Mouse (Mus musculus): ENCODE data around the gene Parm1. TPM values are rescaled to one million over a fixed set of nuclear protein-coding genes. Genes with fewer than 3 reads are reported as not detected.

The Parm1 gene
- polyA plus RNA-seq, 1 experiment from 2014 or later = 0.31 TPM

- no peaks in the 10 kb centered on the region for H3K4me1 ChIP-seq (ENCODE audit: insufficient read depth)
- no peaks in the 10 kb centered on the region for H3K36me3 ChIP-seq (replicated peaks; ENCODE audit: insufficient read depth, low read length)
- no peak overlapping the region for H3K4me3 ChIP-seq (ENCODE audit: low read depth, low read length)
- TF ChIP-seq CTCF (IDR thresholded peaks at IDR 0.05; ENCODE audit: low read depth) = no peak
- TF ChIP-seq EP300 (IDR thresholded peaks at IDR 0.05; ENCODE audit: low read depth) = no peak
- WGBS (ENCODE audit: insufficient replicate concordance) = 63% methylated on average over 5 of the region's 5 CpGs
- H3K27ac ChIP-seq (ENCODE audit: low read depth) = no peak overlapping the region
- ATAC-seq (no peak), DNase-seq (no peak)
- no peaks in the 10 kb centered on the region for H3K27me3 ChIP-seq (ENCODE audit: insufficient read depth, low read length)
- H3K9ac ChIP-seq (replicated peaks) = no peak overlapping the region
- no peak overlapping the region for H3K4me2 ChIP-seq (ENCODE audit: low read depth, low read length)
- no peaks in the 10 kb centered on the region for H3K9me3 ChIP-seq (ENCODE audit: low read length)
Measured at GRCm38 (mm10) chr5:91494456-91494855, 23.0 kb upstream of the Parm1 start.

- Histone ChIP-seq H3K36me3 (replicated peaks; ENCODE audit: insufficient read depth, low read length) (no peaks in the 10 kb centered on the region), H3K9ac (replicated peaks) (no peak overlapping the region), H3K27ac (ENCODE audit: low read depth) (no peak overlapping the region), H3K4me1 (ENCODE audit: insufficient read depth) (no peaks in the 10 kb centered on the region), H3K4me2 (ENCODE audit: low read depth, low read length) (no peak overlapping the region), H3K4me3 (ENCODE audit: low read depth, low read length) (no peak overlapping the region), H3K9me3 (ENCODE audit: low read length) (no peaks in the 10 kb centered on the region; the same call in 1 of the 2 replicates), H3K27me3 (ENCODE audit: insufficient read depth, low read length) (no peaks in the 10 kb centered on the region)
- ATAC-seq = no peak
- no peak for DNase-seq
- TF ChIP-seq EP300 (IDR thresholded peaks at IDR 0.05; ENCODE audit: low read depth) = no peak
- TF ChIP-seq CTCF (IDR thresholded peaks at IDR 0.05; ENCODE audit: low read depth) = no peak
- WGBS (ENCODE audit: insufficient replicate concordance) = 46% methylated on average over 1 of the region's 1 CpGs
Measured at GRCm38 (mm10) chr5:91501361-91501760, 16.1 kb upstream of the Parm1 start.

- DNase-seq = no peak
- no peaks in the 10 kb centered on the region for H3K4me1 ChIP-seq (ENCODE audit: insufficient read depth)
- ATAC-seq = no peak
- no peak overlapping the region for H3K4me3 ChIP-seq (ENCODE audit: low read depth, low read length)
- H3K9me3 ChIP-seq (ENCODE audit: low read length) = peaks cover 3% of the 10 kb centered on the region; the same call in 1 of the 2 replicates
- no peak overlapping the region for H3K27ac ChIP-seq (ENCODE audit: low read depth)
- WGBS (ENCODE audit: insufficient replicate concordance) = 74% methylated on average over 2 of the region's 2 CpGs
- H3K36me3 ChIP-seq (replicated peaks; ENCODE audit: insufficient read depth, low read length) = no peaks in the 10 kb centered on the region
- H3K9ac ChIP-seq (replicated peaks) = no peak overlapping the region
- H3K4me2 ChIP-seq (ENCODE audit: low read depth, low read length) = no peak overlapping the region
- no peak for TF ChIP-seq EP300 (IDR thresholded peaks at IDR 0.05; ENCODE audit: low read depth)
- no peak for TF ChIP-seq CTCF (IDR thresholded peaks at IDR 0.05; ENCODE audit: low read depth)
- no peaks in the 10 kb centered on the region for H3K27me3 ChIP-seq (ENCODE audit: insufficient read depth, low read length)
Measured at GRCm38 (mm10) chr5:91502366-91502765, 15.0 kb upstream of the Parm1 start.

- WGBS (ENCODE audit: insufficient replicate concordance) = 25% methylated on average over 5 of the region's 5 CpGs
- Histone ChIP-seq H3K36me3 (replicated peaks; ENCODE audit: insufficient read depth, low read length) (no peaks in the 10 kb centered on the region), H3K27ac (ENCODE audit: low read depth) (no peak overlapping the region), H3K9ac (replicated peaks) (no peak overlapping the region), H3K27me3 (ENCODE audit: insufficient read depth, low read length) (no peaks in the 10 kb centered on the region), H3K4me2 (ENCODE audit: low read depth, low read length) (no peak overlapping the region), H3K4me1 (ENCODE audit: insufficient read depth) (no peaks in the 10 kb centered on the region), H3K9me3 (ENCODE audit: low read length) (peaks cover 3% of the 10 kb centered on the region; the same call in 1 of the 2 replicates), H3K4me3 (ENCODE audit: low read depth, low read length) (no peak overlapping the region)
- ATAC-seq = no peak
- TF ChIP-seq EP300 (IDR thresholded peaks at IDR 0.05; ENCODE audit: low read depth) (no peak), CTCF (IDR thresholded peaks at IDR 0.05; ENCODE audit: low read depth) (no peak)
- no peak for DNase-seq
Measured at GRCm38 (mm10) chr5:91504320-91504922, 13.0 kb upstream of the Parm1 start.

- 19% methylated on average over 6 of the region's 6 CpGs for WGBS (ENCODE audit: insufficient replicate concordance)
- TF ChIP-seq CTCF (IDR thresholded peaks at IDR 0.05; ENCODE audit: low read depth) (no peak), EP300 (IDR thresholded peaks at IDR 0.05; ENCODE audit: low read depth) (no peak)
- Histone ChIP-seq H3K4me3 (ENCODE audit: low read depth, low read length) (no peak overlapping the region), H3K4me2 (ENCODE audit: low read depth, low read length) (0 out of 2 replicates have a peak overlapping the region, but pooled peaks have one; percentile 80), H3K4me1 (ENCODE audit: insufficient read depth) (peaks cover 9% of the 10 kb centered on the region; the same call in 1 of the 2 replicates), H3K27ac (ENCODE audit: low read depth) (no peak overlapping the region), H3K27me3 (ENCODE audit: insufficient read depth, low read length) (peaks cover 14% of the 10 kb centered on the region), H3K36me3 (replicated peaks; ENCODE audit: insufficient read depth, low read length) (no peaks in the 10 kb centered on the region), H3K9ac (replicated peaks) (no peak overlapping the region), H3K9me3 (ENCODE audit: low read length) (no peaks in the 10 kb centered on the region)
- no peak for DNase-seq
- ATAC-seq = no peak
Measured at GRCm38 (mm10) chr5:91517077-91517476, 338 bp upstream of the Parm1 start.

GRCm38 (mm10) chr5:91518302-91518790 lies 931 bp downstream of the Parm1 start:
- 5% methylated on average over 16 of the region's 16 CpGs for WGBS (ENCODE audit: insufficient replicate concordance)
- no peak for ATAC-seq
- Histone ChIP-seq H3K4me1 (ENCODE audit: insufficient read depth) (peaks cover 9% of the 10 kb centered on the region; the same call in 1 of the 2 replicates), H3K27me3 (ENCODE audit: insufficient read depth, low read length) (peaks cover 14% of the 10 kb centered on the region), H3K27ac (ENCODE audit: low read depth) (no peak overlapping the region), H3K9ac (replicated peaks) (no peak overlapping the region), H3K4me3 (ENCODE audit: low read depth, low read length) (peak overlapping the region; percentile 44), H3K36me3 (replicated peaks; ENCODE audit: insufficient read depth, low read length) (no peaks in the 10 kb centered on the region), H3K4me2 (ENCODE audit: low read depth, low read length) (peak overlapping the region; percentile 80), H3K9me3 (ENCODE audit: low read length) (no peaks in the 10 kb centered on the region)
- DNase-seq = no peak
- TF ChIP-seq CTCF (IDR thresholded peaks at IDR 0.05; ENCODE audit: low read depth) (no peak), EP300 (IDR thresholded peaks at IDR 0.05; ENCODE audit: low read depth) (no peak)

Measured in liver, postnatal 0 days (tissue).